Mouse (Mus musculus) lung, postnatal 10 days (tissue): ENCODE data around the gene Aebp2.

Source experiments
- DNase-seq: peaks from one replicate; pipeline ENCODE4 v3.0.0; 2021

Aebp2 gene

DNA sequence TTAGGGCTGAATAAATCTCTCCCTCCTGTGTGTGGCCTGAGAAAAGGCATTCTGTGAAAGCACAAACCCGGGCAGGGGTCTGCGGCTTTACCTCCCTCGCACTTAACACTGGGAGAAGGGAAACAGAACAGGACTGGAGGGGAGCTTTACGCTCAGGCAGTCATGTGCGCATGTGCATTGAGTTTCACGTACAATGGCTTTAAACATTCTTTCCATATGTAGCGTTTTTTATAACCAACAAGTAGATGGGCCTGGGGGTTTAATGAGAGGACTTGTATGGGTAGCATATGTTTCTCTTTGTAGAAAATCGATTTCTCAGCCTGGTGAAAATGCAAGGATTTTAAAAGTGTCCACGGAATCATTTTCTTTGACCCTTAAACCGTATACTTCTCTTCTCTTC is 82.7 kb downstream of the Aebp2 start:
- DNase-seq, result no peak

DNA sequence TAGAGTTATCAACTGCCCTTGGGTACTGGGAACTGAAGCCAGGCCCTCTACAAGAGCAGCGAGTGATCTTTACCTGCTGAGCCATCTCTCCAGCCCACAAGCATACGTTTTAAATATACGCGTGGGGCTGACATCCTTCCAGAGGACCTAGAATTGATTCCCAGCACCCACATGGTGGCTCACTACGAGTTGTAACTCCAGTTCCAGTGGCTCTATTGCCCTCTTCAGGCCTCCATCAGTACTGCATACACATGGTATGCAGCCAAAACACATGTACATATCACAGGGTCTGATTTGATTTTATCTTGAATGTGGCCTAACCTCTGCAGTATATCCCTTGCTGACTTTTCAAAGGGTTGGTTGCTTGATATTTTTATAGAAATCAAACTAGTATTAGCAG is 83.6 kb downstream of the Aebp2 start:
- DNase-seq, result no peak

DNA sequence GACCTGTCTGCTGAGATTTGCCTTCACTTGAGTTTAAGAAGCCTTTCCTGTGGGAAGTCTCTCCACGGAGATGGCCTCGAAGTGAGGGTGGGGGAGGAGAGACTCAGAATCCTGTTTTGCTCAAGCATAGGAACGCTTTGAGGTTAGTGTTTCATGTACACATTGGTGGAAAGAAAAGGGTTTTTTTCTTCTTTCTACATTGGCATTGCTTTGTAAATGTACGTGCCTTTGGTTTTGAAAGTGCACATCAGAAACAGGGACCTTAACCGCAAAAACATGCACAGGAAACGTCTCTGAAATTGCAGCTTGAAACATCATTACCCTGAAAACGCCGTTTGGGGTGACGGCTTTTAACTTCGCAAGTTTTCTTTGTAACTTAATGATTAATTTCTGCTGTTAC is 85.6 kb downstream of the Aebp2 start:
- DNase-seq, result no peak

DNA sequence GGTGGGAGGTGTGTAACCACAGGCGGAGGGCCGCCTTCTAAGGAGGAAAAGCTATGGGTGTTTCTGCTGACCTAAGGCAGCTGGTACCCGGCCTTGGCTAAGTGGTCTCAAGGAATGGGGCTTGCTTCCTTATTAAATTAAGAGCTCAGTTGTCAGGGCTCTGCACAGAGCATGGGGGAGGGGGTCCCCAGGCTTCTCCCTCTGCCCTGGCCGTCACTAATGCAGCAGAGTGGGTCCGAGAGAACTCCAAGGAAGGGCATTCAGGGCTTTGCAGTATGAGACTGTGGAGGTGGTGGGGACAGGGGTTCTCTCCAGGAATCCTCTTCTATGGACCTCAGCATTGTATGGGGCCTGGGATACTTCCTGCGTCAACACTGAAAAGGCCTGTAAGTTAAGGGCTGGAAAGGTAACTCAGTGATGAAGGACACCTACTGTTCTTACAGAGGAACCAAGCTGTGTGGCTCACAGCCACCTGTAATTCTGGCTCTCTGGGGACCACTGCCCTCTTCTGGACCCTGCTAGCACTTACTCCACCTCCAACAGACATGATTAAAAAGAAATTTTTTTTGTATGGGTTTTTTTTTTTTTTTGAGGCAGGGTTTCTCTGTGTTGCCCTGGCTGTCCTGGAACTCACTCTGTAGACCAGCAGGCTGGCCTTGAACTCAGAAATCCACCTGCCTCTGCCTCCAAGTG is 87.1 kb downstream of the Aebp2 start:
- DNase-seq, result peak; percentile 24

DNA sequence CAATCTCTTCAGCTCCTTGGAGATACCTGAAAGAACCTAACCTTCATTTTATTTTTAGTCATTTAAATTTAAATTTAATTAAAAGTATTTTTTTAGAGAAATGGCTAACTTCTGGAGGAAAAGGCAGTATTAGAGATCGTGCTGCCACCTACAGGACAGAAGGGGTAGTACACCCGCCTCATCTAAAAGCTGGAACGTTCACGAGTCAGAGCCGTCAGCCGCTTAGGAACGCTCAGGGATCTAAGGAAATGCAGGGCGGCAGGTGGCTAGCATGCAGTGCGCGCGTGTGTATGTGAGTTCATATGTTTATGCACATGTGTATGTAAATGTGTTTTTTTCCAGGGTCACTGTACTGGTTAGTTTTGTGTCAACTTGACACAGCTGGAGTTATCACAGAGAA is 90.3 kb downstream of the Aebp2 start:
- peak; percentile 80 for DNase-seq

DNA sequence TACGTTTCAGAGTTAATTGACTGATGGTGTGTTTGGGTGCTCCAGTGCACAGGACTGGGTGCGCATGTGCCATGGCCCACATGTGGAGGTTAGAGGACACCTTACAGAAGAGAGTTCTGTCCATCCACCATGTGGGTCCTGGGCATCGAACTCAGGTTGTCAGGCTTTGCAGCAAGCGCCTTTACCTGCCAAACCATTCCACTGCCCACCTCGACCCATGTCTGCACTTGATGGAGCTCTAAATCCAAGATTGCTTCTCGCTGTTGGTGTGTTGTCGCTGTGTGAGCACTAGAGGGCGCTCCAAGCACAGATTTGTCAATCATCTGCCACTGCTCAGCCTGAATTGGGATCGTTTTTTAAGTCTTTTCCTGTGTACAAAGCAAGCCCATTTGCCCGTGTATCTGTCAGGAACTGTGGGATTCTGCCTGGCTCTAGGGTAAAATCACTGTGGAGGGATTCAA is 92.5 kb downstream of the Aebp2 start:
- peak; percentile 84 for DNase-seq

DNA sequence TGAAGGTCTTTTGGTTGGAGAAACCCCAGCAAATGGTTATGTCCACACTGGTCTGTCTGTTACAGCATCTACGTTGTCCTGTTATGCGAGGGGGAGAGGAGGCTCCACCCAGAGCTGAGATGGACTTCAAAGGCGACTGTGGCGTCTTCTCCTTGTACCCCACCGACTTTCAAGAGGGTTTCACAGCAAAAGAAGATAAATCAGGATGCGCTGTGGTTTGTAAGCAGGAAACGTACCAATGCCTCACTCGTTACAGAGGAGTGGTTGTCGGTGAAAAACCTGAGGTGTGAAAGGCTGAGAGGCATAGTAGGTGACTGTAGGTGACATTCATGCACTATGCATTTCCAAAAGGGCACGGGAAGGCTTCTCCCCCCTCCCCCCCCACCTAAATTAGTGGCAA is 99.6 kb downstream of the Aebp2 start:
- DNase-seq, result no peak
